Mouse (Mus musculus) large intestine, adult 2 months (tissue): ENCODE results near the gene Gm5426. TPM values are rescaled to one million over a fixed set of nuclear protein-coding genes. Genes with fewer than 3 reads are reported as not detected.
A peak's percentile ranks its signal among the peaks of the same experiment; 100 is the strongest.
"Not testable (repeated sequence)": the region's sequence is repeated elsewhere in the genome, so short reads cannot be mapped to it uniquely, and the experiment has no call there.

Experiments used
- DNase-seq: peaks from one replicate; pipeline ENCODE4 v3.0.0-alpha.2; 2012; ENCODE audit warnings: low read depth, low spot score
- WGBS: fragments of 180-500 bp; shearing (Covaris S2); methylation state at CpG from one replicate; pipeline ENCODE4 v1.1.7; 2018; 5-methylcytosine and 5-hydroxymethylcytosine counted together
- polyA plus RNA-seq: library from polyadenylated mRNA; depleted of rRNA; stranded (reverse); fragments of >200 nt; gene quantifications from 2 replicates; pipeline ENCODE4 v1.2.3, GENCODE M21; 2012; rRNA removed

Gene Gm5426
- not detected in 2 replicates for polyA plus RNA-seq

DNA sequence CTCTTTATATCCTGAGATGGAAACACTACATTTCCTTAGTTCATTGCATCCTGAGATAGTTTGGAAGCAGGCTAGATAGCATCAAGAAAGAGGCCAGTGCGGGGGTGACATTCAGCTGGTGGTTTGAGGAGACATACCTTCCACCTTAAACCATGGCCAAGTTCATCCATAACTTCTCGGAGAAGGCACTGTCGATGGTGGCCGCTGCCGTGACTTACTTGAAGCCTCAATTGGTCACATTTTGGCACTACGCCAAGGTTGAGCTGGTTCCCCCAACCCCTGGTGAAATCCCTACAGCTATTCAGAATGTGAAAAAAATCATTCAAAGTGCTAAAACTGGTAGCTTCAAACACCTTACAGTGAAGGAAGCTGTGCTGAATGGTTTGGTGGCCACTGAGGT lies at the start of gene Gm5426:
Gene Gm5426 (plus strand): TSS at position 153 of the 400 bp plus-strand sequence.
- DNase-seq: not testable (repeated sequence)
- WGBS: 90% methylated on average over 6 of the region's 6 CpGs

DNA sequence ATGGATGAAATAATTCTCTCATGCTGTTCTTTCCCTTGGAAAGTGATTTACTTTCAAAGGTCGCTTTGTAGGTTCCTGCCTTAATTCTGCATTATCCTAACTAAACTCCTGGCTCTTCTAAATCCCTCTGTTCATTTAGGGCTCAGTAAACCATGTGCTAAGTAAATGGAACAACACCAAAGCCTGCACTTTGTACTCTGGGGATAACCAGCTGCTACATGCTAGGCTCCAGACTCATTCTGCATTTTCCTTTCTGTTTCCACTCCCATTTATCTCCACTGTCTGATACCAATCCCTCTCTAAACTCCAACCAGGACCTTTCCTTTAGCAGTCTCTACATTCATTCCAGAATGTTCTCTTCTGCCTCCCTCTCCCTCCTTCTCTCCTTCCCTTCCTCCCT lies 46.7 kb upstream of the Gm5426 start:
- no peak for DNase-seq
- WGBS: 37% methylated on average over 1 of the region's 1 CpGs

DNA sequence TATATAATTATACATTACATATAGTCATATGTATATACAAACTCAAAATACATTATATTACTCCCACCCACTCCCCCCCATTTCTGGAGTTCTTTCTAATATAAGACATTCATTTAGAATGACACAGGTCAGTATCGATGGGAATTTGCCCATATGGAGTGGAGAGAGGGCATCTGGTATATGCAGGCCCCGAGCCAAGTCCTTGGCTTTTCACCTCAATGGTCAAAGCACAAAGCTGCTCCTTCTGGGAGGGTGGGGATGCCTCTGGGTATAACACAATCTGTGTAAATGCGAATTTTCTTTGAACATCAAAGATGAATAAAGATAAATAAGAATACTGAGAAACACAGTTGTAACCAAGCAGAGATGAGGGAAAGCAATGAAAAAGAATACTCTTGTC lies 46.0 kb upstream of the Gm5426 start:
- WGBS: 83% methylated on average over 3 of the region's 3 CpGs
- no peak for DNase-seq

DNA sequence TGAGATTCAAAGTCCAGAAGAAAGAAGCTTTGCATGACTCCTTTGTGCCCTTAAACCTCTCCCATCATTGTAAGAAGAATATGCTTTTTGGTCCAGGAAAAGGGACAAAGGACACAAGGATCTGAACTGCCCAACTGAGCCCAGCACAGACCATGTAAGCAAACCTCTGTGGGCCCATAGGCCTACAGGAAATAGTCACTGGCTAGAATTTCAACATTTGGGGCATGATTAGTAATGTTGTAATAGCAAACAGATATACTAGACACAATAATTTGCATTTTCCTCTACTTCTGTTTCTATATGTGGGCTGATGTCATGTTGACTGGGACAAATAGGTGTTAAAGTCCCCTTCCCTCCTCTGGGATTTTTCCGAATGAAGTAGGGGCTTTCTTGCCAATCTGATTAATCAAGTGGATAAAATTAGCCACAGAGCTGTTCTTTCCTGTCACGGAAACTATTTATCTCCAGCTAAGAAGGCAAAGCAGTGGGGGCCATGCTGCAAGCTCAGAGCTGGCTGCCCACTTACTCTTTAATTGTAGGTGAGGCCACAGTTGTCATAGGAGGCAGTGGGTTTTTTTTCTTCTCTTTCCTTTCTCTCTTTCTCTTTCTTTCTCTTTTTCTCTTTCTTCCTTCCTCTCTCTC lies 42.4 kb upstream of the Gm5426 start:
- DNase-seq: no peak
- WGBS: 76% methylated on average over 2 of the region's 2 CpGs

DNA sequence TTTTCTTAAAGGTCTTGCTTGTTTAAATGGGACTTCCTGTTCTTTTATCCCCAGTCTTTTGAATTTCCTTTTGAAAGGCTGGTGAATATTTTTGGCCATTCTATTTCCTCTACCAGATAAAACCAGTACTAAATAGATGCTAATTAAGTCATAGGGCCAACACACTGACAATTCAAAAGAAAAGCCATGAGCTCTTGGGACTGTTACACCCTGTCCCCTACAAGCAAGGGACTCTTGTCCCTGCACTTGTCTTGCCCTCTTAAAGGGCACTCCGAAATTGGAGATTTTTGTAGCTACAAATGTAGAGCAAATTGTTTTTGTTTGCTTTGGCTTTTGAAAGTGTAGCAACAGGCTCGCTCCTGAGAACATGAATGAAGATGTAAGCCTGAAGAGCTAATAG lies 41.8 kb upstream of the Gm5426 start:
- no peak for DNase-seq
- 91% methylated on average over 2 of the region's 2 CpGs for WGBS

DNA sequence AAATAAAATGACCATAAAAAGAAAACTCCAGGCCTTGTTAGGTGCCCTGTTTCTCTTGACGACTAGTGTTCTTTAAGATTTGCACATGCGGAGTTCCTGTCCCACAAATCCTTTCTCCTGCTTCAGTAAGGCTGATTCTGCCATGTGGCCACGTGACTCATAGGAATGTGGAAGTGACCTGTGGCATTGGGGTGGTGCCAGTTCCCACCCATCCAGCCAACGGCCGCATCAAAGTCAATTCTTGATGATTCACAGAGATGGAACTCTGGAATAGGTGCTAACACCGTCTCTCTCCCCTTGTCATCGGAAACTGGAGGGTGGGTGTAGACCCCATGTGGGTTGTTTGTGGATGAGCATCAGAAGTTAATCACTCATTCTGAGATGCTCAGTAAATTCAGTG lies 39.7 kb upstream of the Gm5426 start:
- 67% methylated on average over 7 of the region's 7 CpGs for whole genome bisulfite sequencing
- DNase-seq: no peak

DNA sequence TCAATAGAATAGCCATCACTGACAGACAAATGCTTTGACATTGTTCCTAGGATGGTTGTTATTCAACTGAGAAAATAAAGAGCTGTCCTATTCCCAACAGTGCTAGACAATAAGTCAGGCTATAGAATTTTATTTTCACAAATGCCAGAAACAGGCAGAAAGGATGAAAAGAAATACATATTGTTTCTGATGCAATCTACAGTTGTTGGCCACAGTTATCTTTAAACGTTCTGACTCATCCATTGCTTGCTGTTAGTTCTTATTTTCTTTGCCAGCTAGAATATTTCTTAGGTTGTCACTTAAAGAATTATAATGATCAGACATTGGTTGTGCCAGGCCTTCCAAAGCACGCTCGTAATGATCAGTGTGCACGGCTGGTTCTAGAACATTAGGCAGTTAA lies 35.4 kb upstream of the Gm5426 start:
- no peak for DNase-seq
- WGBS: 86% methylated on average over 4 of the region's 4 CpGs

DNA sequence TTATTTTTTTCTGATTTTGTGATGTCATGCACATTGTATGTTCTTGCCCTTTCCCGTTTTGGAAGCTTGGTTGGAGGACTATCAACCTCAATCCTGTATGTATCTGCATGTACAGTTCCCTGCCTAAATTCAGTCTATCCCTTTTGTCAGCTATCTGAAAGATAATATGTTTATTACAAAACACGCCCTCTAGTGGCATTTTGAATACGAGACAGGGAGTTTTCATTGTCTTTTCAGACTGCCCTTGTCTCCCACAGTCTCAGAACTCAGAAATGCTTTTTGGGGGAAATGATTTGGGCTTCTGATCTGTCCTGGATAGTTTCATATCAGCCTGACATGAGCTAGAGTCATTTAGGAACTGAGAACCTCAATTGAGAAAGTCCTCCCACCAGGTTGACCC lies 32.2 kb upstream of the Gm5426 start:
- DNase-seq: no peak
- WGBS: 63% methylated on average over 3 of the region's 3 CpGs

DNA sequence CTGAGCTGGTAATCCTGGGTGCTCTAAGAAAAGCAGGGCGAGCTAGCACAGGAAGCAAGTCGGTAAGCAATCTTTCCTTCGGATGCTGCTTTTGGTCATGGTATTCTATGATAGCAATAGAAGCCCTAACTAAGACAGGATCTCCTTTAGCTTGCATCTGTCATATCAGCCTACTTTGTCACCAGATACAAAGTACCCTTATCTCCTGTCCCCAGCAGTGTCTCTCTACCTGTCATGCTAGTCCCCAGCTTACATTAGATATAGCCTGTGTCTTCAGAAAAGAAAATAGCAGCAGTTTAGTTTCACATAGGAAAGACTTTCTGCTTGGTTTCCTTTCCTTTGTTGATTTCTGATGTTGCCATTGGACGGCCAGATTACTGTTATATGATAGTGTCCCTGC lies 31.8 kb upstream of the Gm5426 start:
- DNase-seq: no peak
- WGBS: 91% methylated on average over 4 of the region's 4 CpGs

DNA sequence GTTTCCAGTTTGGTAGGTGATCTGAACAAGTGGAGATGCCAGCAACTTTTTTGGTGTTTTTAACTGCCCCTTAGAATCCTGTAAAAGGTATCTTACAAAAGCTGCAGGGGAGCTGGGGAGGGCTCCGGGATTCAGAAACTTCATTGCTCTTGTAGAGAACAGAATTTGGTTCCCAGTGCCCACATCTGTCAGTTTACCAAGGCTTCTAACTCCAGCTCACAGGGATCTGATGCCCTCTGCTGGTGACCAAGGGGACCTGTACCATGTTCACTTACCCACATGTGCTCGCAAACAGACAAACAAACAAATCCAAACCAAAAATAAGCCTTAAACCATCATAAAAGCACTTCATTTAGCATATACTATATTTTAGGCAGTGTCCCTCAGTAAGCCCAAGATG lies 31.3 kb upstream of the Gm5426 start:
- WGBS: 91% methylated on average over 2 of the region's 2 CpGs
- no peak for DNase-seq

DNA sequence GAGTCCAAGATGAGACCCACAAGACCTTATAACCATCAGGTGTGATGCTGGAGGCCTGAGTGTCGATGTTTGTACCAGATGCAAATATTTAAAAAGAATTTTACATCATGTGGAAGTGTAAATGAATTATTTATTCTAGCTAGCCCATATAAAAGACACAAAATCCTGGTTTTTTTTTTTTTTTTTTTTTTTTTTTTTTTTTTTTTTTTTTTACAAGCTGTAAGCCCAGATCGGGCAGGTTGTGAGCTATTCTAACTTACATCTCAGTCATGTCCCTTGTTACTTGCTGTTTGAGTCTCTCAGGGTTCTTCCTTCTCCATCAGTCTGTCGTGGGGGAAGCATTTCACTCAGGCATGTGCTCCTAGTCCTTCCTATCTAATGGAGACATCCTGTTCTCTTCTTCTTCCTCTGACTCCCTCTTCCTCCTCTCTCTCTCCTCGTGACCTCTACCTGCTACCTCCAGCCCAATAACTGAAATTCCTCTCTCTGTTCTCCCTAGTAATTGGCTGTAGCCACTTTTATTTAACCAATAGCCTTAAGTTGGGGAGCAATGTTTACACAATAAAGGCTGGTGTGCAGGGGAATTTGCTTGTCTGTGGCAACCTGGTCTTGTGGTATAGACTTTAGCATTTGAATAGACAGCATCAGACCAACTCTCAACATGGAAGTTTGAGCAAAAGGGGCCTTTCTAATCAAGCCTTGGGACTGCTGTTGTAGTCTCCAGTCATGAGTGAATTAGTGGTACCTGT lies 29.3 kb upstream of the Gm5426 start:
- WGBS: 48% methylated on average over 4 of the region's 4 CpGs

DNA sequence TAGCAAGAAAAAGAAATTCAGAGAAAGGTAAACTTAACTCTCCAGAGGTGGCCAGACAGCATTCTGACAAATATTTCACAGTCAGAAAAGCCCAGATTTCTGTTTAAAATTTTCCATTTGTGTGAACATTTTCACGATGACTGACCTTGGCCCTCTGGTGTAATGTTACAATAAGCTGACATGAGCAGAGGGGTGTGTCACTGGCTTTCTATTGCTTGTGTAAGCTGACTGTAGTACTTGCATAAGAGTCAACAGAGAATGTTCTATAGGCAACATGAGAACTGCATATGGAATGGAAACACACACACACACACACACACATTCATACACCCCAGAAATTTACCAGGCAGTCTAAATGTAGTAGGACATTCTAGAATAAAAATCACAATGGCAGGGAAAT lies 28.6 kb upstream of the Gm5426 start:
- 11% methylated on average over 1 of the region's 1 CpGs for WGBS
- peak; percentile 43 for DNase-seq

More for the DNA sequence above, 29.3 kb upstream of the Gm5426 start:
- no peak for DNase-seq

DNA sequence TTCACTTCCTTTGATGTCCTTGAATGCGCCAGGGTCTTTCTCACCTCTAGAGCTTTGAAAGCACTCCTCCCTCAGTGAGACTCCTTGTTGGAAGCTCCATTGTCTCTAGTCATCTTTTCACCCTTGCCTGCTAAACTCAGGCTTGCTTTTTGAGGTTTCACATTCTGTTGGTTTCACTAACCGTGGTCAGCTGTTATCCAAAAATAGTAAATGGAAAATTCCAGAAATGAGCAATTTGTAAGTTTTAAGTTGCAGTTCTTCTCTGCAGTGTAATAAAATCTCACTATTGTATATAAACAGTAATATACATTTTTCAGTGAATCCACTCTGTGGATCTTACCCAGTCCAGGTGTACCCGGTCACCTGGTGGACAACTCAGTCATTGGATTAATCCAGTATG lies 21.1 kb upstream of the Gm5426 start:
- no peak for DNase-seq
- WGBS: 75% methylated on average over 3 of the region's 3 CpGs

DNA sequence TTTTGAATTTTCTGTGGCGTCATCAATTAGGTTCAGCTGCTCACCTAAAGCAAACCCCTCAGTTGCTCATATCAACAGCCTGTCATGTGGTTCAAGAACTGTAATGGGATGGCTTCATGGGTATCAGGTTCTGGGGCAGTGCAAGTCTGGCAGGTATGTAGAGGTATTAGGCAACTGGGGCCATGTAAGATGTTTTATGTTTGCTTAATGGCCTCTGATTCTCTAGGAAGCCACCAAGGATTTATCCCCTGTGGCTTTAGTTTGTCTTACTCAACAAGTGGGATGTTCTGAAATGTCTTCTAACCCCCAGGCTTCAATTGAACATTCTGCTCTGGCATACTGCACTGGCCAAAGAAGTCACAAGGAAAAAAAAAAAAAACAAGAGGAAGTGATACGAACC lies 15.6 kb upstream of the Gm5426 start:
- WGBS: 81% methylated on average over 2 of the region's 2 CpGs
- DNase-seq: no peak

DNA sequence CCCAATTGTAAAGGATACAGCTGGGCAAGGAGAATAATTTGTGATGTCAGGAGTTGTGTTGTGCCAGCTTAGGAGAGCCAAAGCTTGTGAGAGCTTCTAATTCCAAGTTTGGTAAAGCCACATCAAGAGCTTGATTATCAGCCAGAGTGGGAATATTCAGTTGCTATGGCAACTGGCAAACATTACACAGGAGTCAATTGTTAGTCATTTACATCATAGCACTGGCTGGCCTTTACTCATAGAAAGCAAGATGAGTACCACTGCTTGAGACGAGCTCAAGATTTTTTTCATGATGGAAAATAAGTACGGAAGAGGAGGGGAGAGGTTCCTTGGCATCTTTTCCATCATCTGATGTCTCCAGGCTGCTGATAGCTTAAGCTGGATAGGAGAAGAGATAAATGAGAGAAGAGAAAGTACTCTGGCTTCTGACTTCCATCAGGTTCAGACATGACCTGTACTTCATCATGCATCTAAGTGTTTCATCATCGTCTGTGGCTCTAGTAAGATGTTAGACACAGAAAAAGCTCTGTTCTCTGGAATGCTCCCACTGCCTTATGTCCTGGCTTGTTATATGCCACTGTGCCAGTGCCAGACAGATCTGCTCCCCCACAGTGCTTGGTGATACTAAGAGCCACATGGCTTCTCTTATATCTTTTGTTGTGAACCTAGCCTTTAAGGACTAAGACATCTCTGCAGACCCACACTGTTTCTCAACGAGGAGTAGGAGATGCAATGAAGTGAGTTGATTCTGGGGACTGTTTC lies 15.0 kb upstream of the Gm5426 start:
- 69% methylated on average over 4 of the region's 4 CpGs for WGBS
- DNase-seq: no peak

DNA sequence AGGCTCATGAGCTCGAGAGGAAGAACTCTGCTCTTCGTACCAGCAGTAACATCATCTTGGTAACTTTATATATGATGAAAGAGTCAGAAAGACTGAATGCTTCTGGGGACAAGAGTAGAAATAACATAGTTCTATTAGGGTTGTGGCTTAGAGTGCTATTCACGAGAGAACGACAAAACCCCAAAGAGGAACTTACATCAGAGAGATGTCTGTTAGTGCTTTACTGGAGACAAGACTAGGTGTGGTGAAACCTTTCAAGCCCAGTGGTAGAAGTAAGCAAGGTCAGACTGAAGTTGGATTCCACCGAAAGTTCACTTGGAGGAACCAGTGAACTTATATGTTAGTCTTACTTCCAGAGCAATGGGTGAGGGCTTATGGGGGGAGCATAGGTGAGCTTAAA lies 12.5 kb upstream of the Gm5426 start:
- WGBS: 84% methylated on average over 5 of the region's 5 CpGs
- DNase-seq: no peak

DNA sequence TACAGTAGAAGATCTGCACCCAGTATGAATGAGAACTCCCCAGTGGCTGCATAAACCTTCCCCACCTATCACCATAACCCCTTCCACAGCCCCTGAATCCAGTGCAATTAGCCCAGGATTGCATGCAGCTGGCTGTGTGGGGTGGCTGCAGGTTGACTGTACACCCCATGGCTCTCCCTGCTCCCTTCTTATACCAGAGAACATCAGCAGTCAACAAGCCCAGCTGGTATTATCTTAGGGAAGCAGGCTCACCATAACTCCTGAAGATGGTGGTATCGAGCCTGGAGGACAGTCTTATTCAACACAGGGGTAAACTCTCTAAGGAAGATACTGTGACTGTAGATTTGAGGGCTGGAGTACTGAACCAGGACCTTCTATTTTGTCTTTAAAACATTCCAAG lies 12.1 kb upstream of the Gm5426 start:
- WGBS: 78% methylated on average over 1 of the region's 1 CpGs
- DNase-seq: no peak

DNA sequence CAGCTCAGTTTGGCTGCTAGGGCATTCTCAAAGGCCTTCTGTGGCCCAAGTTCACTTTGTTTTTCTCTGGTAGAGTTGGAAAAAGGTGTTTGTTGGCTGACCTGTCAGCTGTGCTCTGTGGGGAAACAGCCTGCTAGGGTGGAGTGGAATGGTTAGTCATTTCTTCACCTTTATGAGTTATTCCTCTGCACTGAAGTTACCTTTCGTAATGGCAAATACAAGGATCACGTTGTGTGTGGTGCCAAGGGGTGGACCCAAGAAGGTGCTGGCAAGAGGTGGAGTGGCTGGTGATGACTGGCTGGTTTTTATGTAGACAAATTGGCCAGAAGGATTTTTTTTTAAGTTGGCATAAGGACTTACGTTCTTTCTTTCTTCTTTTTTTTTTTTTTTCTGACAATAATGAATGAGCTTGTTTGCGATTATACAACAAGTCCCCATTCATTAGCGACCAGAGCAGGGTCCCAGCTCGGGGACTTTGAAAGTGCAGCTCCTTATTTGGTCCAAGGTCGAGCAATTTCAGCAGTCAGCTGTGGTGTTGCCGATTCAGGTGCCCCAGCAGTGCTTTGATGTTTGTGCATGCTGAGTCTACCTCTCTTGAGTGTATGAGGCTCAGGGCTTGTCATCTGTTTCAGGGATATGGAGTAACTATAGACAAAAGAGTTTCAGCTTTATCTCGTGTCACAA lies 10.5 kb upstream of the Gm5426 start:
- WGBS: 30% methylated on average over 9 of the region's 9 CpGs
- peak; percentile 79 for DNase-seq

DNA sequence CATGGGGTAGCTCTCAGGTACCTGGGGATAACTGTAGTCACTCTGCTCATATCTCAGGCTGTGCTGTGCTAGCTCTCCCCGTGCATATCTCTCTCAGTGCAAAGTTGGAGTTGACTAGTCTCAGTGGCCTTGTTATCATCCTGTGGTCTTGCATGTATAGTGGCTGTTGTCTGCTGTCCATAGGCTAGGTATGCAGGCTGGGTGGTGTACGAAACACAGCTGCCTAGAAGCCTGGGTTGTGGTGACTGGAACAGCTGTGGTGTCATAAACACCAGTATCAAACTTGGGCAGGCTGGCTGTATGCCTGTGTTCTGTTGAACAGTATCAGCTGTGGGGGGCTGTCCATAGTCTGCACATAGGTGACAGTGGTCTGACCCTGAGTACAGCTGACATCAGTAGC lies 7.2 kb upstream of the Gm5426 start:
- 78% methylated on average over 2 of the region's 2 CpGs for WGBS
- no peak for DNase-seq

DNA sequence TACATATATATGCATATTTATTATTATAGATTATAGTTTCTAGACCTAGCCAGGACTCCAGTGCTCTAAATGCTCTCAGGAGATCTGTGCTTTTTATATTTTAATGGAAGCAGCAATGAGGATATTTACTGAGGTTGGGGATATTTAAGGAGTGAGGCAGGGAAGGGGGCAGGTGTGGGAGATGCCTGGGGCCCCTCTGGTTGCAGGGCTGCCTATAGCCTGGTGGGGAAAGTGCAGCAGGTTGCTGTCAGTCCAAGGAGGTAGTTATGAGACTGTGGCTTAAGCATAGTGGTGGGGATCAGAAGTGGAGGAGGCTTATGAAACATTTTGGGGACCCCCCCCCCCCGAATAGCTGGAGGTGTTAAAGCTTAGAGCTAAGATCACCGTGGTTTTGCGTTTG lies 6.0 kb upstream of the Gm5426 start:
- no peak for DNase-seq
- WGBS: 87% methylated on average over 3 of the region's 3 CpGs
